Mouse (Mus musculus) E14TG2a.4 (cell line): ENCODE measurements at regions not wholly inside any gene's neighbourhood (a gene's known extent, or its start where the extent isn't known, plus 50 kb on each side); places are given as distances from the start of the nearest gene placed in this dataset.

Source experiments
- CTCF ChIP-seq: conservative IDR thresholded peaks from 2 replicates; pipeline ENCODE4 v1.5.1; 2014; ENCODE audit warnings: low read length
- POU5F1 ChIP-seq: IDR thresholded peaks from 2 replicates; pipeline ENCODE4 v1.6.1; 2014; ENCODE audit warnings: low read length, borderline replicate concordance

DNA sequence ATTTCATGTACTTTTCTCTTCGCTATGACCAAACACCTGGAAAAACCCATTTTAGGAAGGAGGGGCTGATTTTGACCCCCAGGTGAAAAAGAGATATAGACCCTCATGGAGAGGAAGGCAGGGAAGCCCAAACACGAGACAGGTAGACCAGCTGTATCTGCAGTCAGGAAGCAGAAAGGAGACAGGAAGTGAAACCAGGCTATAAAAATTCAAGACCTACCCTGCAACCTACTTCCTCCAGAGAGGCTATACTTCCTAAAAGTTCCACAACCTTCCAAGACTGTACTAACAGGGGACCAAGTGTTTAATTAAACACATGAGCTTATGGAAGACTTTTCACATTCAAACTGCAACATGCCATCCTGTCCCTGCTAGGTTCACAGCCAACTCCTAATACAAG, 180.9 kb downstream of the Tm2d1 start:
- no peak for TF ChIP-seq CTCF
- TF ChIP-seq POU5F1, result no peak
